Mouse (Mus musculus) thymus, postnatal 4 days (tissue): ENCODE results near the gene Aftph.
"Not testable (repeated sequence)": the region's sequence is repeated elsewhere in the genome, so short reads cannot be mapped to it uniquely, and the experiment has no call there.

Experiments
- DNase-seq: peaks from one replicate; pipeline ENCODE4 v3.0.0; 2021

Aftph gene

DNA sequence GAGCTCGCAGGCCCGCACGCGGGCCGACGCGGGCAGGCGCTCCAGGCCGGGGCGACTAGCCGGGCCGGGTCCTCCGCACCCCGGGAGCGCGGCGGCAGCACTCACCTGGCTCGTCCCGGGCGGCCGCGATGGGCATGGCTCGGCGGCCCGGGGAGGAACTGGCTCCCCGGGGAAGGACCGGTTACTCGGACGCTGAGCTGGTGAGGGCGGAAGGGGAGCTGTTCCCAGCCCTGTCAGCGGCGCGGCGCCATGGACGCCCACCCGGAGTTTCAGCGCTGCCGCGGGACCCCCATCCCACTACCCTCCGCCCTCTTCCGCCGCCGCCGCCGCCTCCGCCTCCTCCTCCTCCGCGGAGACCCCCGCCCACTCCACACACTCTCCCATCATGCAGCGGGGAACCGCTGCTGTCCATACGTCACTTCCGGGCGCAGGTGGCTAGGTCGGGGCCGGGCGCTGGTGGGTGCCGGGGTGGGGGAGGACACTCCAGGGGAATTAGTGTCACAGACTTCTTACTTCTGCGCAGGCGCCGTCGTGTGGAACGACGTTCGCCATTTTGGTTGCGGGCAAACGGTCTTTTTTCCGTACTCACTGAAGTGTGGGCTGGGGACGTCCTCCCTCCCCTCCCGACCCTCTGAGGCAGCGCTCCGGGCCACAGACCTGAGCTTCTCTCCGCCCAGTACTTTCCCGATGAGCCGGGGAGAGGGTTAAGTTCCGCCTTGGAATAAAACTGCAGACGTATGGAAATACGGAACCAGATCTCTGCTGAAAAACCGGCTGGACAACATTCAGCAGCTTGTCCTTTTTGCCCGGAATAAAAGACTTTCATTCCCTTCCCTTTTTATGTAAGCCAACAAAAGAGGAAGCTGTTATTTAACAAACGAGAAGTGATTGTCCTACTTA lies at the start of gene Aftph:
Gene Aftph (minus strand): TSS at position 389 of the 900 bp plus-strand sequence.
- peak; percentile 99 for DNase-seq

DNA sequence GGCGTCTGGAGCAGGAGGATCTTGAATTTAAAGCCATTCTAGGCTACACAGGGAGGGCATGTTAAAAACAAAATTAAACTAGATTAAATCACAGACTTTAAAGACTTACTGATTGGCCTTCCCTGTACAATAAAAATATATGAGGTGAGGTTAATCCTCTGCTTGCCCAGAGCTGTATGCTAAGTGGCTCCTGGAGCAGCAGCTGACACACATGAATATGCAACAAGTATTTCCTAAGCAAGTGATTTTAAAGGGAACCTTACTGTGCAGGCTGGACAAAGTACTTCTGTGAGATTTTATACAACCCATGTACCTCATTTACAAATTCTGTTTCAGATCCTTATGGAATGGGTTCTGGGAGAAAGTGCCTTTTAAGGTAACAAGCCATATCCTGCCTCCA lies 47.6 kb upstream of the Aftph start:
- no peak for DNase-seq

DNA sequence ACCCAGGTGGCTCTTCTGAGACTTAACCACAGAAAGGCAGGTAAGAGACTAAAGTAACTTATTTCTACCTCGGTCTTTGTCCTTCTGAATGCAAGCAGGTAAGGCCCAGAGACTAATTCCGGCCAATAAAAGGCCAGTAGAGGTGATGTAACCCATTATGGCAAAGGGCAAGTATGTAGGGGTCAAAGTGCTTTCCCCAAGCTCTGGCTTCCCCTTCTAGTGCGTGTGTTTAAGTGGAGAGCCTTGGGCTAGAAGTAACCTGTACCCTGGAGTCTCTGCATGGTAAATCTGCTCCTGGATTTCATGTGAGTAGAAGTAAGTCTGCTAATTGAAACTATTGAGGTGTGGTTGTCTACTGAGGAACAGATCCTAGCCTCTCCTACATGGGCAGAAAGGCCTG lies 46.7 kb upstream of the Aftph start:
- DNase-seq = no peak

DNA sequence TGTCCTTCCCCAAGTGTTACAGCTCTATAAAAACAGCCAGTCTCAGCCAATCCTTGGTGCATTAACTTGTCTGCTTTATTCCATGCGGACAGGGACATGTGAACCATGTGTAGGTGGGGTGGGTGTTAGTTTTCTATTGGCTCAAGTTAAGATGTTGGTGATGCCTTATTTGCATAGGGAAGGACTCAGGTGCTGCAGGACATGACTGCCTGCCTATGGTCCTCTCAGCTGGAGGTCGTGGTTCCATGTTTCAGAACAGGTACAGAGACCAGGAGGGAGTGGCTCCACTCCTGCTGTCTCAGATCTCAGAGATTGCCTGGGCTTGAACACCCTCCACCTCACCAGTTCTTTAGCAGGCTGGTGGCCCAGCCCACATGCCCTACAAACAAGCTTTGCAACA lies 44.8 kb upstream of the Aftph start:
- DNase-seq = no peak

DNA sequence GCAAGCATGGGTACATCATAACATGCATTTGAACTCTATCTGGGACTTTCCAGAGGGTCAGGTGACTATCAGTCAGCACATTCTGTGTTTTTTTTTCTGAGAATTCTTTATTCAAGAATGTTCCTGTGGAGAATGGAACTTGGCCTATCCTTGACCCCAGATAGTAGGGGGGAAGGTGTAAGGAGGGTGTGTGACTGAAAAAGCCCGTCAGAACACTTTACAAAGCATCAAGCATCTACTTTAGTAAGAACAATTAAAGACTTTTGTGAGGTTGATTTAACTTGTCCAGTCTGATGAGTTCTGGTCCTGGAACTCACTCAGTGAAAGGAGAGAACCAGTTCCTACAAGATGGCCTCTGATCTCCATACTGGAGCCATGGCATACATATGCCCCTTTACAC lies 43.8 kb upstream of the Aftph start:
- DNase-seq = no peak

DNA sequence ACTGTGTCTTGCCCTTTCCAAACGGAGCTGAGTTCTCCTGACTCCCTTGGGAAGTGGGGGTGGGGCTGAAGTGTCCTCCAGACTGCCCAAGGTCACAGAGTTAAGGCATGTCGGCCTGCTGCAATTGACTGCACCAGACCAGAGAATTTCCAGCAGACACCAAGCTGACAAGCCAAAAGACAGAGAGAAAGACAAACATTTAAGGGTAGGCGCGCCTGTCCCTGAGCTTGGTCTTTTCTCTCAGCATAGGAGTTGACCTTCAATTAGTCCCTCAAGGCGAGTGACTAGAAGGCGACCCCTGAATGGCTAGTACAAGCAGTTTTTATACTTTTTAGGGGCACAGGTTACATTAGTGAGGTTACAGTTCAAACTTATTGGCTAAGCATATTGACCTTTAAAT lies 43.4 kb upstream of the Aftph start:
- DNase-seq = no peak

DNA sequence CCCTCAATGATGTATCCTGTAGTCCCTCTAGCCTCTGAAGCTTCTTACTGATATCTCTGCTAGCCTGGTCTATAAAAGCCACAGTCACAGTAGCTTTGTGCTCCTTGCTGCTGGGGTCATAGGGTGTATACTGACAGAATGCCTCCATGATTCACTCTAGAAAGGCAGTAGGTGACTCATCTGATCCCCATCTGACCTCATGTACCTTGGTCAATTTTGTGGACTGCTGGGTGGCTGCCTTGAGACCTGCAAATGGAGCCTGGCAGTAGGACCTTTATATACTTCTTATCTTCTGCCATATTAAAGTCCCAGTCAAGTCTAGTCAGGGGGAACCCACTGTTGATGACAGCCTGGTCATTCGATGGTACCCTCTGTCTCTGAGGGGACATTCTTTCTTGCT lies 42.1 kb upstream of the Aftph start:
- no peak for DNase-seq

DNA sequence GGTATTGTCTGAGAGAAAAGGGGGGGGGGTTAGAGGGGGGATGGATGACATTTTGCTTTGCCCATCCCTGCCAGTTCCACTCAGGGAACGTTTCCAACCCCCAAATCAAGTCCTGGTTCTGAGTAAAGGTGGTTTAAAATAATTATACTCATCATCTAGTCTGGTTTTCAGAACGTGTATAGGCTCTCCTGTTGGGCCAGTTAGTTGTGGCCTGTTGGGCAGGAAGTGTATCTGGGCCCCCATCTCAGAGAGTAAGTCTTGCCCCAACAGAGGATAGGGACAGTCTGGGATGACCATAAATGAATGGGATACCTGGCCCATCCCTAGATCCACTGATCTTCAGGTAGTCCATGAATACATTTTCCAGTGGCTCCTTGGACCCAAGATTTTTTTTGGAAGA lies 41.2 kb upstream of the Aftph start:
- DNase-seq = no peak

DNA sequence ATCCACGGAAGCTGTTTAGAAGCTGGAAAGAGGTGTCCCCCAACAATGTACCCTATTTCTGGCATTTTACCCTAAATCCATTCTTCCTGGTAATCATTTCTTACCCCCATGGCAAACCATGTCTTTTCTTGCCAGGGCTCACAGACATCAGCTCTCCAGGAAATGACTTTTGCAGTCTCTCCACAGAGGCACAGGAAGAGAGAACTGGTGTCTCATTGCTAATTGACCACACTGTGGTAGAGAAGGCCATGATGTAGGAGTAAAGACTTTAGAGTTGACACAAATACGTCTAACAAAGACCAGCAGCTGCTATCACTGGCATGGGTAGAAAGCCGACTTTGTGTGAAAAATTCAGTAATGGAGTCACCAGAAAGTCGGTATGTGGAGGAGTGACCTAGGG lies 38.9 kb upstream of the Aftph start:
- DNase-seq = no peak

DNA sequence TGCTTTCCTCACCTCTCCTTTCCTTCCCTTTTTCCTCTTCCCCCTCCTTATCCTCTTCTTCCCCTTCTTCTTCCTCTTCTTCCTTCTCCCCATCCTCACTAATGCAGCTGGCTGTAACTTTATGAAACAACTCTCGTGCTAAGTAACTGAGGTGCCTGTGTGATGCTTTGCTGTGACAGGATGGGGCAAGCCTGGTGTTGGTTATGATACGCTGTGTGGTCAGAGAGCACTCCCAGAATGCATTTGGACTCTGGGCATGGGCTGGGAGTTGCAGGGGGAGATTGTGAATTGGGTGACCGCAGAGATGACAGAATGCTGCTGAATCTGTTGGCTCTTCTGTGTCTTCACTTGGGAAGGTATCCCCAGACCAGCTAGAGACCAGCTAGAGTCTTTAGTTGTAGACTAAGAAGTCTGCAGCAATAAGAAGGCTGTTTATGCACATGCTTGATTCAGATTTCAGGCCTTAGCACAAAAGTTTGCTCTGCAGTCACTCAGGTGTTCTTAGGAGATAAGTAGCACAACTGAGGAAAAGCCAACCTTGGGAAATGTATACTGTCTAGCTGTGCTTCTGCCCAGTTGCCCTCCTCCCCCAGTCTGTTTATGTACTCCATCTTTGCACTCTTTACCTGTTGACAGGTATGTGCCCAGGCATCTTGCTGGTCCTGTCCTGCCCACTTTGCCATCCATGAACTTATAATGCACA lies 37.6 kb upstream of the Aftph start:
- no peak for DNase-seq

DNA sequence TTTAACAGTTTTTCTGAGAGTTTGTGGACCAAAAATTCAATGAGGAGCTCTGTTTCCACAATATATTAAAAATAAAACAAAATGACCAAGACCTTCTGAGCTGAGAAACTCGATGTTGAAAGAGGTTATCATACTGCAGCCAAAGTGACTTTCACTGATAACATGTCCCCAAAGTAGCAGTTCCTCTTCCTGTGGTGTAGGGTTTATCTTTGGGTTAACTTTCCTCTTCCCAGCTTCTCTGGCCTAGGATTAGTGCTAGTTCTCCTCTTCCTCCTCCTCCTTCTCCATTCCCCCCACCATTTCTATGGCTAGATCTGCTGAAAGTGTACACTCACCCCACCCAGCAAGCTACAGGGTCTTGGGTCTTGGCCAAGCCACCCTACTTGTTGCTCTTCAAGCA lies 36.9 kb upstream of the Aftph start:
- DNase-seq = no peak

DNA sequence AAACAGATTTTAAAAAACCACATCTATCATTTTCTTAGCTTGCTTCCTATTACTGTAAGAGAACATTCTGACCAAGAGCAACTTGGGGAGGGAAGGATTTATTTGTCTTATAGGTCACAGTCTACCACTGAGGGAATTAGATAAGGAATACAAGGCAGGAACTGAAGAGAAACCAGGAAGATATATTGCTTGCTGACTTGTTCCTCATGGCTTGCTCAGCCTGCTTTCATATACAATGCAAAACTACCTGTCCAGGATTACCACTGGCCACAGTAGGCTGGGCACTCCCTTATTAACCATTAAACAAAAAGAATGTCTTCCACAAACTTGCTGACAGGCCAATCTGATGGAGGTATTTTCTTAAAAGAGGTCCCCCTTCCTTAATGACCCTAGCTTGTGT lies 35.3 kb upstream of the Aftph start:
- DNase-seq = no peak

DNA sequence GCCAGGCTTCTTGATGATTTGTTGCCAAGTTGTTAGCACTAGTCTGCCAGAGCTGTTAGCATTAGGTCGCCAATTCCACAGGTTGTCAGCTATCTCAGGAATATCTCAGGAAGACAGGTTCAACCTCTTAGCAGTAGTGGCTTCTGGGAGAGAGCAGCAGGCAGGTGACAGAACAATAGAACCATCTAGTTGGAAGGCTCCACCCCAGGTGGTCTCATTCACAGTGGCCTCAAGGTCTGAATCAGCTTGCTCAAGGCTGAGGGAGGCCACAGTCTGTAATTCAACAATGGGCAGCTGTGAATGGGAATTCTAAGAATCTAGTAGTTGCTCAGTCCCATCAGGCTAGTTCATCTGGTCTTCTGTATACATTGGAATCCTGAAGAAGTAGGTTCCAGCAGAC lies 31.3 kb upstream of the Aftph start:
- no peak for DNase-seq

DNA sequence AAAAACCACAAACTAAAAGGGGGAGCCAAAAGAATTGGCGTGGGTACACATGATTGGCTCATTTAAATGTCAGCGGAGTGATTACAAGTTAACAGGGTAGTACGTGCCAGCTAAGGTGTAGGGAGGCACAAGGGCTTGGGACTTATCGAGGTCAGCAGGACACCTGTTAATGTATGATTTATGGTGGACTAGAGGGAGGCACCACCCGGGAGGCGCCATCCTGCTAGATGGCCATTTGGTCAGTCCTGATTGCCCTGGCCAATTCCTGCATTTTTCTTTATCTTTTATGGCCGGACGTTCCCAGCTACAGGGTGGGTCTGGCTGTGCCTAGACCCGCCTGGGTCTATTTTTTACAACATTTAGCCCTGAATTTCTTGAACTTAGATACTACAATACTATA lies 30.4 kb upstream of the Aftph start:
- DNase-seq = not testable (repeated sequence)

DNA sequence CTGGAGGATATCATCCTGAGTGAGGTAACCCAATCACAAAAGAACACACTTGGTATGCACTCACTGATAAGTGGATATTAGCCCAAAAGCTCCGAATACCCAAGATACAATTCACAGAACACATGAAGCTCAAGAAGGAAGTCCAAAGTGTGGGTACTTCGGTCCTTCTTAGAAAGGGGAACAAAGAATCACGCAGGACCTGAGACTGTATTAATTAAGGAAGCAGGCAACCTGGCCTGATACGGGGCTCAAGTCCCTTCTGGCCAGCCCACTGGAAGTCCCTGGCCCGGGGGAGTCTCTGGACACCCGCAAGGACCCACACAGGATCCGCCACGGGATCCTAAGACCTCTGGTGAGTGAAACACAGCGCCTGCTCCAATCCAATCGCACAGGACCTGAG lies 20.6 kb upstream of the Aftph start:
- DNase-seq = not testable (repeated sequence)

DNA sequence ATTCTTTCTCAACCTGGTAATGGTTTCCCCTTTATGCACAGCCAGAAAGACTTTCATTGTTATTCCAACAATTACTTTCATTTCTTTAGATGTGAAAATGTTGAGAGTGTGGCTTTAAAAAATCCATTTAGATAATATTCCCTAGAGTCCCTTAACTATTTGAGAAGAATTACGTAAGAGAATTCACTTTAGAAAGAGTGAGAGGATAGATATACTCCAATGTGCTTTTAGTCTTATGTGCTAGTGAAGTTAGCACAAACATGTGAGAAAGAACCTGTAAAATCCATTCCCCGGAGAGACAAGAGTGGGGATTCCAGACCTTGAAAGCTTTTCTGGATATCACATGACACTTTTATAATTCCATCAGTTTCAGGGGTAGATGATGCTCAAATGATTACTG lies 9.2 kb upstream of the Aftph start:
- no peak for DNase-seq

DNA sequence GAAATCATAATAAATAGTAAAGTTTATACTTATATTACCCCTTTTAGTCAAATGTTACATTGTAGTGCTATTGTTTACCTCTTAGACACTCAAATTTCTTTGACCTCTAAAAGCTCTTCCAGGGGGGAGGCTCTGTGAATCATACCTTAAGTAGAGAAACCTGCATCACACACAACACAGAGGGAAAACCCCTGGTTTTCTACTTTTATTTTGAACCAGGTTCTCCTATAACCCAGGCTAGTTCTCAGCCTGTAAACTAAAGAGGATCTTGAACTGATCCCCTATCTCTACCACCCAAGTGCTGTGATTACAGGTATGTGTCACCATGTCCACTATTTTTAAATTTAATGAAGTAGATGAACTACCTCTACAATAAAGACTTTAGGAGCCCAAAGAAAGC lies 2.0 kb upstream of the Aftph start:
- DNase-seq = no peak

DNA sequence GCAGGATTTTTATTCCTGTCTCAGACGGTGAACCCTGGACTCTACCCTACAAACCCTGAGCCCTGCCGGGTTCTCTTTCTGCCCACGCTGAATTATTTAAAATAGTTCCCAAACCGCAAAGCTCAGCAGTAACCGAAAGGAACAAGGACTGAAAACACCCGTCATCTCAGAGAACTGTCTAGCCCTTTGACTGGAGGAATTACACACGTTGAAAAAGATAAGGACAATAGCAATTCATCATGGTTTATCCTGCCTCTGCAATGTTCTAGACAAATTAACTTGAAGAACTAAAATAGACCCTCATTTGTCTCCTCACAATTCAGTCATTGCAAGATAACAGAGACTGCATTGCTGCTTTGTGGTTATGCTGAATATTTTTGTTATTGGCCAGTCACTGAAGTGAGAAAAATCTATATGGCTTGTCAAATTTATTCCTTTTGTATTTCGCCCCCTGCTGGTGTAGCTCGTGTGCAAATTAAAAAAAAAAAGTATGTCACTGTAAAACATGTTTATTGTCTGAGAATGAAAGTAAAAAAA lies 1.0 kb upstream of the Aftph start:
- peak; percentile 79 for DNase-seq

DNA sequence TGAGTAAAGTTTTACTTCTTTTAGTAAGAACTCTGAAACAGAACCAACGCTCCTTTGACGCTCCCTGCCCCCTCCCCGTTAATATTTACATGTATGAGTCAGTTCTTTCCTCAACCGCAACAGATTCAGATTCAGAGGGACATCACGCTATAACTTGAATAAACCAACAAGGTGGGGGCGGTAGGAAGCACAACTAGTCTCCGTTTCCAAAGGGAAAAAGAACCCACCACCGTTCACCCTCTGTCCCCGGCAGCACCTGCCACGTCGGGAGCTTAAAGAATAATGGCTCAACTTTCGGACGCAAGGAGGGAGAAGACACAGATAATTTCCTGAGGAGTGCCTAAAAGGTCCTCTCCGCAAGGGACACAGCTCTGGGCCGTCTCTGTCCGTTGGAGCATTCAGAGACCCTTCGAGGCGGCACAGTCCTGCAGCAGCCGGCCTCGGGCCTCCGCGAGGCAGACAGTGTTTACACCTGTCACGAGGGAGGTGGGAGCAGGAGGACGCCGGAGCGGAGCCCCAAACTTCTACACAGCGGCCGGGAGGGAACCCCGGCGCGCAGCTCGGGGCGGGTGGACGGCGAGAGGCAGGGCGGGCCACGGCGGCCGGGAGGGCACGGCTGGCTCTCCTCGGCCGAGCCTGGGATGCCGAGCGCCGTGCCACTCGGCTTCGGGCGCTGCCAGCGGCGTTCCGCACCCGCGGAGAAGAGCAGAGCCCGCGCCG lies 748 bp downstream of the Aftph start:
- peak; percentile 72 for DNase-seq

DNA sequence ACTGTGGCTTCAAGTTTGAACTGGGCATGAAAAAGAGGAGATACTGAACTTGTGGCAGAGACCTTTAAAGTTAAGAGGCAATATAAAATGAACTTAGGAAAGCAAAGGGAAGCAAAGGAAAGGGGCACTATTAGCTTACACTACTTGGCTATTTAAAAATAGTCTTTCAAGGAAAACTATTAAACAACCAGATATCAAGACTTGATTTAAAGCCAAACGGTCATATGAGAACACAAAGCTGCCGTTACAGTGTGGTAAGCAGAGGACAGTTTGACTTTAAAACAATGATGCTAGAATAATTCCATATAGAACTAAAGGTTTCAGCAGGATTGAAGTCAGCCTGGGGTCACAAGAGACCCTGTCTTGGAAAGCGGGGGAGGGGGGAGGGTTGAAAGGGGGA lies 7.3 kb downstream of the Aftph start:
- no peak for DNase-seq

DNA sequence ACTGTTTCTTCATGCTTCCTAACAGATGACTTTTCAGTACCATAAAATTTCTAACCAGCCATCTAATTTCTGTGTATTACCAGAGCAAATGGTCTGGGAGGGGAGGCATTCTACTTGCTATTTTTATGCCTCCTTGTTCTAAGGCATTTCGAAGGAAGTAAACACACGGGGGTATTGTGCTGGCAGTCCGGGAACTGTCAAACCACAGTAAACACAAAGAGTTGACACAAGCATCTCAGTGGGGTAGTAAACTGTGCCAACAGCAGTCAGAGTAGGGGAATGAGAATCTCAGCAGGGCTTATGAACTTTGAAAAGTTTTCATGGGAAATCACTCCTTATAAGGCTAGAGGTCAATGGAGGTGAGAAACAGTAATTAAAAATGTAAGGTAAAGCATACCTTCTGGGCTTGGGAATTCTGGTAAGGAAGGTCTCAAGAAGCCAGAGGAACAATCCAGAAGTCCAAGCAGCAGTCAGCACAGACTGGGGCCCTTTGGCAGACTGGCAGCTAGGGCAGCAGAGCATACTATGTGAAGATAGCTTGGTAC lies 7.8 kb downstream of the Aftph start:
- DNase-seq = no peak

DNA sequence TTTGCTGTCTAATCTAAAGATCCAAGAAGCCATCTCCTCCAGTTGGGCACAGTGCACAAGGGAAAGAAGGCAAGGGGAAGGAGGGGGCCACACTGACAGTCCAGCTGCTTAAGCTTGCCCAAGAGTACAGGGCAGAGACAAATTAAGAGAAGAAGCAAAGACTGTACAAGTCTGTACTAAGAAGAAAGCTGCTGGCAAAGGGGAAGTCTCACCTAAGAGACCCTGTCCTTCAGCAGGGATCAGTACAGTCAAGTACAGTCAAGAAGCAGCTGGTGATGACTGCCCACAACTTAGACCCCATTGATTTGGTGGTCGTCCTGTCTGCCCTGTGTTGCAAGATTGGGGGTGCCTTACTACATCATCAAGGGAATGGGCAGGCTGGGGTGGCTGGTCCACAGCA lies 12.0 kb downstream of the Aftph start:
- no peak for DNase-seq

DNA sequence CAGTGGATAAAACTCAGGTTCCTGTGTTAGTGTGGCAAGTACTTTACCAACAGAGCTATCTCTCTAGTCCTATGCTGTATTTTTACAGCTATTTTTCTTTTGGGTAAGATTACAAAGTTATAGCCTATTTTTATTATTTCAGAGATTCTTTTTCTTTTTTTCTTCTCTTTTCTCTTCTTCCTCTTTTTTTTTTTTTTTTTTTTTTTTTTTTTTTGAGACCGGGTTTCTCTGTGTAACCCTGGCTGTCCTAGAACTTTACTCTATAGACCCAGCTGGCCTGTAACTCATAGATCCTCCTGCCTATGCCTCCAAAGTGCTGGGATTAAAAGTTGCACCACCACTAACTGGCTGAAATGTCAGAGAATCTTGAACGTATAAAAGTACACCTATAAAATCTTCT lies 13.3 kb downstream of the Aftph start:
- DNase-seq = no peak
